Mouse (Mus musculus): Measurements from ENCODE around the gene Ubl7. TPM values are rescaled to one million over a fixed set of nuclear protein-coding genes. Genes with fewer than 3 reads are reported as not detected.
"Not testable (repeated sequence)": the region's sequence is repeated elsewhere in the genome, so short reads cannot be mapped to it uniquely, and the experiment has no call there.

Gene Ubl7
- 42.5 and 51.2 TPM in 2 replicates for total RNA-seq (2017)

DNA sequence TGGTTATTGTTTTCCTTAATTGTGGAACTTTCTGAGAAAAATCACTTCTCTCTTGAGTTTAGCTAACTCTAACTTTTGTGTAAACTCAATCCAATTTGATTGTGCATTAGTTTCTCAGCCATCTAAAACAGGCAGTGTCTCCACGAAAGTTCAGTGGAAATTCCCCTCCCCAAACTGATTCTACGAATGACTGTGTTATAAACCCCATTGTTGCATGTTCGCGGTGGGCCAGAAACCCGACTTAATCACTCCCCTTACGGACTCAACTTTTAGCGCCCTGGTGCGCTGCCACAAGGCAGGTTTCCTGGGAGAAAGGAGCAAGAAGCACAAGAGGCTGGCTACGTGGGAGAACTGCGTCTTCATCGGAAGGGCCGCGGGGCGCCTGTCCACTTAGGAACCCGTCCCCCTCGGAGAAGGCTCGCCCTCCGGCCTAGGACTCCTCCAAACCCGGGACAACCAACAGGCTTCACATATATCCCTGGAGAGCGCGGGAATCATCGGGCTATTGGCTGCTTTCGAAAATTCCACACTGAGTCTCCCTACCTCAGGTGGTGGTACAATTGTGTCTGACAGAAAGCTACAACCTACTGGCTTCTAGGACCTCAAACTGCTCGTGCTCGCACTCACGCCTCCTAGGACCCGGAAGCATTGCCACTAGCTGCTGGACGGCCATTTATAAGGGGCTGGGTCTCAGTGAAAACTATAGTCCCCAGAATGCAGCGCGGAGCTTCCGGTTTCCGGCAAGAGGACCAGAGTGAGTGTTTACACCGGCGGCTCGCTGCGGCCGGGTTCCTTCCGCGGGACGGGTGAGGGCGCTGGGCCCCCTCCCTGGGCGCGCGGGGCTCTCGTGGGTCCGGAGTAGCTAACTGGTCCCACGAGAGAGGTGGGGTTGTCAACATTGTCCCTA is at the start of gene Ubl7:
TSS of gene Ubl7 (plus strand) at position 726 of the 907 bp plus-strand sequence.
- ATAC-seq (ENCODE audit: extremely low read depth, insufficient number of reproducible peaks, low FRiP score, poor library complexity, severe bottlenecking) = peak; percentile 99

DNA sequence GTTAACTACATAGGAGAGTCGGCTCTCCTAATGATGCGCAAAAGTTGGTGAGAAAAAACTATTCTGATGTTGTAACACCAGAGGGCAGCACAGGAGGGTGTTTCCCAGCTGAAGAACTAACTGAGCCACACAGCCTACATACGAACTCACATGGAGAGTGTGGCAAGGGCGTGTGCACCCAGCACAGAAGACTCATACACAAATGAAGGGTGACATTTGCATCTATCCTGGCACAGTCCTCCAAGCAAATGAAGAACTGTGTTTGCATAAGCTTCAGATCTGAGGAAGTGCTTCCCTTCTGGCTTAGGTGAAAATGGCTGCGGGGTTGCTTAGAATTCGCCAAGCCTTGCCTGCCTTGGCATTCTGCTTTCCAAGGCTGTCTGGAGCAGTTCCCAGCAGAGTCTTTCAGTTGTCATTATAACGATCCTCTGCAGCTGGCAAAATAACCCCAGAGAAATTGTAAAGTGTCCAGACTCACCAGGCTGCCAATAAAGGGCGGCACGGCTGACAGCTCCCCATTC is 48.8 kb upstream of the Ubl7 start:
- peak; percentile 92 for ATAC-seq (ENCODE audit: extremely low read depth, insufficient number of reproducible peaks, low FRiP score, poor library complexity, severe bottlenecking)

DNA sequence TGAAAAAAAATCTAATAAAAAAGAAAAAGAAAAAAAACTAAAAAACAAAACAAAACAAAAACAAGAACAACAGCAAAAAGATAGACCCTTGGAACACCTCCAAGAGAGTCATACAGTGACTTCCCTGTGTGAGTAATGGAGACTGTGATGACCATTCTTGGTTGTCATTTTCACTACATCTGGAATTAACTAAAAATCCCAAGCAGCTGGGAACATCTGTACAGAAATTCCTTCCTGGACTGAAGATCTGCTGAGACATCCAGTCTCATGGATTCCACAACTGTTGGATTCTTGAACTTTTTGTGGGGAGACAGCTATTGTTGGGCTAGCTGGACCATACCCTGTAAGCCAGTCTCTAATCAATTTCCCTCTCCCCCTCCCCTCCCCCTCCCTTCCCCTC is 46.4 kb upstream of the Ubl7 start:
- no peak for ATAC-seq (ENCODE audit: extremely low read depth, insufficient number of reproducible peaks, low FRiP score, poor library complexity, severe bottlenecking)

DNA sequence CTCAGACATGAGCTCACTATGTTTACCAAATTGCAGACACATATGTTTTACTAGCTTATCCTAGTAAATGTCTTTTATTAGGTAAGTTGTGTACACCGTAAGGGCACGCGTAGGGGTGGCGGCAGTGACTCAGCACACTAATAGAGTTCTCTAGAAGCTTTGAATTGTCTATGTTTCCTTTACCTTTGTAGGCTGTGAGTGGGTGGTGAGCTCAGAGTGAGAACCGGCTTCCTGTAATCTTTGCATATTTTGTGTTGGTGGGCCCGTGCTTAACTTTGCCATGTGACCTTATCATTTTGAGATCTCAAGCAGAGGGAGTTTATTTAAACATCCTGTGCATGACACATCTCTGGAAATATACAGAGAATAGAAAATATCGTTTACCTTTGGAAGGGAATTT is 44.2 kb upstream of the Ubl7 start:
- no peak for ATAC-seq (ENCODE audit: extremely low read depth, insufficient number of reproducible peaks, low FRiP score, poor library complexity, severe bottlenecking)

DNA sequence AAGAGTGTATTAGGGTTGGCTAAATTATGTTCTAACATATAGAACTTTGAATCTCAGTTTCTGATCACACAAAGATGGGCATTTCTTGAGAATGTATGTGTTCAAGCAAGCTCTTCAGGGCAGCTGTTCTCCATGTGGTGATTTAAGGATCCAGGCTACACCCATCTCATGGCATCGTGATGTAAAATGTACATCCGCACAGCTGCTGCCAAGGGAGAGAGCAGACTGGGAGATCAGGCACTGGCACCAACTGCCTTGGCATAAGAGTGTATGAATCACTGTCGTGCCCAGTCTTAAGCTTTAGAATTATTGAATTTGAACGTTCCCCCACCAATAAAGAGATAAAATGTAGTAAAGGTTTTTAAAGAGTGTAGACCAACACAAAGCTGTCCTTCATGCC is 43.5 kb upstream of the Ubl7 start:
- ATAC-seq (ENCODE audit: extremely low read depth, insufficient number of reproducible peaks, low FRiP score, poor library complexity, severe bottlenecking) = no peak

GRCm38 (mm10) chr9:57867880-57868279 is 42.9 kb upstream of the Ubl7 start:
- ATAC-seq (ENCODE audit: extremely low read depth, insufficient number of reproducible peaks, low FRiP score, poor library complexity, severe bottlenecking) = no peak

GRCm38 (mm10) chr9:57868767-57869166 is 42.0 kb upstream of the Ubl7 start:
- no peak for ATAC-seq (ENCODE audit: extremely low read depth, insufficient number of reproducible peaks, low FRiP score, poor library complexity, severe bottlenecking)

DNA sequence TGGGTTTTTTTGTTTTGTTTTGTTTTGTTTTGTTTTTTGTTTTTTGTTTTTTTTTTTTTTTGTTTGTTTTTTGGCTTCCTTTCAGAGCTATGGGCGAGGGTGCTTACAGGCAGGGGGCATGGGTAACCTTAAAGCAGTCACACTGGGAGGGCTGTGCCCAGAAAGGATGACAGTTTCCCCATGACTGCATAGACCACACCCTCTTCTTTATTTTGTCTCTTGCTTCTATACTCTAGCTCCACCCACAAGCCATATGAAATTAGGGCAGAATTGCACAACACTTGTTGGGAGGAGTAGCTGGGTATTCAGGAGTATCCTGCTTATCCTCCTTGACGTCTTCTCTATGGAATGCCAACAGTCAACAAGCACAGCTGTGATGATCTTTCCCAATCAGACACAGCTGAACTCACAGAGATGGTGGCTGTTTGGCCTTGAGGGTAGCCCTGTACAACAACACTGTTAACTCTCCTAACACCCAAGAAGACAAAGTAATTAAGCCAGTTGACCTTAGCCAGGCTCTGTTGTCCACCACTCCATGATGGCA is 40.4 kb upstream of the Ubl7 start:
- ATAC-seq (ENCODE audit: extremely low read depth, insufficient number of reproducible peaks, low FRiP score, poor library complexity, severe bottlenecking) = no peak

DNA sequence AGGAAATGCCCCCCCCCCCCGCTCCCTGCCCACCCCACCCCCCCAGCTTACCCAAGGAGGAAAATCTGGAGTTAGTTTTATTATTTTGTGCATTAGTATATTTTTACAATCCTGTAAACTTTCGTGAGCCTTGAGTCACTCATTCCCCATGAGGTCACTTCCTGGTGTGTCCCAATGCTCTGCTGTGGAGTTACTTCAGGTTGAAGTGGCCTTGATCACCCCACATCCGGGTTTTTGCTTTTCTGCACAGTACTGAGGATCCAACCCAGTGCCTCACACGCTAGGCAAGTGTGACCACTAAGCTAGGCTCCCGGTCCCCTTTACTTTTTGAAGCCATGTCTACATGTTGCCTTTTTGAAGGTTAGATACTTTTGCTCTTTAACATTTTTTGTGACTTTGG is 36.6 kb upstream of the Ubl7 start:
- no peak for ATAC-seq (ENCODE audit: extremely low read depth, insufficient number of reproducible peaks, low FRiP score, poor library complexity, severe bottlenecking)

DNA sequence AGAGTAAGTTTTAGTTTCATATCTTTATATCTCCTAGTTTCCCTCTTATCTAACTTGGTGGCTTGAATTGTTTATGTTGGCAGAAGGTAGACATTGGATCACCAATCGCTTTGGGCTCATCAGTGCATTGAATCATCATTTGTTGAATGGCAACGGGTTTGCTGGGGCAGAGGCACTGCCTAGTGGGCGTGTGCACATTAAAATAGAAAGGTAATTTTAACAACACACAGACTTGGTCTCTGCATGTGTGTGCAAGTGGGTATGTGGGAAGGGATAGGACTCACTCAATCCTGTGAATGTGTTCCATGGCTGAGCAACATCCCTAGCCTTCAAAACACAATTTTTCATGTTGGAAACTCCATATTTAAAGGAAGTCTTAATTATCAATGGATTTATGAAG is 35.8 kb upstream of the Ubl7 start:
- no peak for ATAC-seq (ENCODE audit: extremely low read depth, insufficient number of reproducible peaks, low FRiP score, poor library complexity, severe bottlenecking)

- no peak for ATAC-seq (ENCODE audit: extremely low read depth, insufficient number of reproducible peaks, low FRiP score, poor library complexity, severe bottlenecking)
Observed at GRCm38 (mm10) chr9:57879213-57879612, 31.6 kb upstream of the Ubl7 start.

DNA sequence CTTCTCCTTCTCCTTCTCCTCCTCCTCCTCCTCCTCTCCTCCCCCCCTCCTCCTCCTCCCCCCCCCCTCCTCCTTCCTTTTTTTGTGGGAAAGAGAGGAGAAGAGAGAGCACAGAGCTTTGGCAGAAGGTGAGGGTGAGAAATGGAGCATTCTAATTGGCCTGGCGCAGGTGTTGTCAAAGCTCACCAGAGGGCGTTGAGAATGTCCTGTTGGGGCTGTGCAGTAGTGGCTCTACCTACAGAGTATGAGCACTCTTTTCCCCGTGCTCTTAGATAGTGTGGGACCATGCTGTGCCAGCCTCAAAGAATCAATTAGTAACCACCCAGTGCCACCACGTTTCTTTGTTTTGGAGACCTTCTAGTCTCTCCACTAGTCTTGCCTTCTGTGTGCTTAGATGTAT is 30.5 kb upstream of the Ubl7 start:
- ATAC-seq (ENCODE audit: extremely low read depth, insufficient number of reproducible peaks, low FRiP score, poor library complexity, severe bottlenecking) = no peak

DNA sequence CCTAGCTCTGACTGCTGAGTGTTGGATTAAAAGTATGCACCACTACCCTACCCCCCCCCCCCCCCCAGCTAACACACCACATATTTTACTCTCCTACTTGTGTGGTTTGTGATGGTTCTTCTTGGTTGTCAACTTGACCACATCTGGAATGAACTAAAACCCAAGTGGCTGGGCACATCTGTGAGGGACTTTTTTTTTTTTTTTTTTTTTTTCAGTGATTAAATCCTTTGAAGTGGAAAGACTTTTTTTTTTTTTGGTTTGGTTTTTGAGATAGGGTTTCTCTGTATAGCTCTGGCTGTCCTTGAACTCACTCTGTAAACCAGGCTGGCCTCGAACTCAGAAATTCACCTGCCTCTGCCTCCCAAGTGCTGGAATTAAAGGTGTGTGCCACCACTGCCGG is 29.0 kb upstream of the Ubl7 start:
- ATAC-seq (ENCODE audit: extremely low read depth, insufficient number of reproducible peaks, low FRiP score, poor library complexity, severe bottlenecking) = not testable (repeated sequence)

DNA sequence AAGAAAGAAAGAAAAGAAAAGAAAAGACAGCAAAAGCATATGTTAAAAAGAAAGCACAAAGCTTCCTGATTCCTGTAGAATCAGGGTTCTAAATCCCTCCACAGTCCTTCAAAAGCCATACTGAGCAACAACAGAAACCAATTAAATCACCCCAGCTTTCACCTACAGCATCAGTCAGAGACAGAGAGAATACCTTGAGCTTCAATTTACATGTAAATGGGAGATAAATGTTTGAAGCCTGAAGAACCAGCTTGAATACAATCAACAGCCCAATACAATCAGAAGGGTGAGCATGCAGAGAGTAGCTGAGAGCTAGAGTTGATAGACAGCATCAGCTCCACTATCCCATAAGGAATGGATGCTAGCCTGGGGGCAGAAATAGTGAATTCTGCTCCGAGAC is 27.4 kb upstream of the Ubl7 start:
- no peak for ATAC-seq (ENCODE audit: extremely low read depth, insufficient number of reproducible peaks, low FRiP score, poor library complexity, severe bottlenecking)

GRCm38 (mm10) chr9:57888119-57888518 is 22.7 kb upstream of the Ubl7 start:
- peak; percentile 73; the same call in 1 of the 2 replicates for ATAC-seq (ENCODE audit: extremely low read depth, insufficient number of reproducible peaks, low FRiP score, poor library complexity, severe bottlenecking)

GRCm38 (mm10) chr9:57900478-57900877 is 10.3 kb upstream of the Ubl7 start:
- no peak for ATAC-seq (ENCODE audit: extremely low read depth, insufficient number of reproducible peaks, low FRiP score, poor library complexity, severe bottlenecking)

GRCm38 (mm10) chr9:57901197-57901596 is 9.6 kb upstream of the Ubl7 start:
- no peak for ATAC-seq (ENCODE audit: extremely low read depth, insufficient number of reproducible peaks, low FRiP score, poor library complexity, severe bottlenecking)

- ATAC-seq (ENCODE audit: extremely low read depth, insufficient number of reproducible peaks, low FRiP score, poor library complexity, severe bottlenecking) = no peak
Observed at GRCm38 (mm10) chr9:57901601-57902000, 9.2 kb upstream of the Ubl7 start.

DNA sequence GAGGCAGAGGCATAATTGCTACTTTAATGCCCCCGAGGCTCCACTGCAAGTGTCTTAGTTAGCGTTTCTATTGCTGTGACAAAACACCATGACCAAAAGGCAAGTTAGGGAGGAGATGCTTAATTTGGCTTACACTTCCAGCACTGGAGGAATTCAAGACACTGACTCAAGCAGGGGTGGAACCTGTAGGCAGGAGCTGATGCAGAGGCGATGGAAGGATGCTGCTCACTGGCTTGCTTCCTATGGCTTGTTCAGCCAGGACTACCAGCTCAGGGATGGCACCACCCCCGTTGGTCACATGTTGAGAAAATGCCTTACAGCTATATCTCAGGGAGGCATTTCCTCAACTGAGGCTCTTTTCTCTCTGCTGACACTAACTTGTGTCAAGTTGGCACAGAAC is 8.6 kb upstream of the Ubl7 start:
- ATAC-seq (ENCODE audit: extremely low read depth, insufficient number of reproducible peaks, low FRiP score, poor library complexity, severe bottlenecking) = no peak

DNA sequence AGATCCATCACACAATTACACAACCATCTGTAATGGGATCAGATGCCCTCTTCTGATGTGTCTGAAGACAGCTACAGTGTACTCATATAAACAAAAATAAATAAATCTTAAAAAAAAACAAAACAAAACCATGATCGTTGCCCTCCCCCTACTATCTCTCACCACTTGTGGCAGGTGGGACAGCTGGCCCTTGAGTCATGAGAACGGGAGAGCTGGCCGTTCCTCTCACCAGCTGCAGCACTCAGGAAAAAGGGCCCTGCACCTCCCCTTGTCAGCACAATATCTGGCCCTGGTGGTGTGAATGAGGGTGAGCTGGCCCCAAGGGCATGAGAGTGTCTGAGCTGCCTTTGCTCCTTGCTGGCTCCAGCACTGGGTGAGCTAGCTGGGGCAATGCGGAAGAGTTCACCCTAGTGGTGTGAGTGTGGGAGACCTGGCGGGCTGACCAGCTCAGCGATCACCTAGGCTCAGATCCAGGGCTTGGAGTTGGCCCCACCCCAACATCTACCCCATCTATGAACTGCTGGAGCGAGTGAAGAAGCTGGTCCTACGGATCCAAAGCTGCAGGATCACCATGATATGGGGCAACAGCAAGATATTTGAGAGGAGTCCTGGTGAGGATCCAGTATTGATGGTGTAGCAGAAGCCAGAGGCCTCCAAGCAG is 7.1 kb upstream of the Ubl7 start:
- no peak for ATAC-seq (ENCODE audit: extremely low read depth, insufficient number of reproducible peaks, low FRiP score, poor library complexity, severe bottlenecking)

All from neutrophil, adult 5-6 weeks (primary cell).